Mouse (Mus musculus) neural tube, embryonic 15.5 days (tissue): Measurements from ENCODE around the gene Gjc1. TPM values are rescaled to one million over a fixed set of nuclear protein-coding genes. Genes with fewer than 3 reads are reported as not detected.

Experiments used
- ATAC-seq: fragments of 200-750 bp; cut with Nextera tagmentation; 2 replicates; pipeline ENCODE4 v1.8.0; 2017; ENCODE audit warnings: mild to moderate bottlenecking, moderate TSS enrichment, moderate library complexity; ENCODE audit not compliant: low FRiP score
- H3K27ac ChIP-seq: fragments of 300-500 bp; sonication (generic); replicated peaks from 2 replicates; pipeline ENCODE4 v1.5.1; 2015; ENCODE audit warnings: mild to moderate bottlenecking, inconsistent platforms
- H3K27me3 ChIP-seq: fragments of 300-500 bp; sonication (generic); replicated peaks from 2 replicates; pipeline ENCODE4 v1.6.1; 2015; ENCODE audit warnings: inconsistent platforms
- H3K36me3 ChIP-seq: fragments of 300-500 bp; sonication (generic); 2 replicates; pipeline ENCODE4 v1.6.1; 2015; ENCODE audit warnings: inconsistent platforms
- H3K4me1 ChIP-seq: fragments of 300-500 bp; sonication (generic); 2 replicates; pipeline ENCODE4 v1.6.1; 2015; ENCODE audit warnings: inconsistent platforms
- H3K4me2 ChIP-seq: fragments of 300-500 bp; sonication (generic); 2 replicates; pipeline ENCODE4 v1.6.1; 2015; ENCODE audit warnings: inconsistent platforms, mild to moderate bottlenecking, moderate library complexity
- H3K4me3 ChIP-seq: fragments of 300-500 bp; sonication (generic); replicated peaks from 2 replicates; pipeline ENCODE4 v1.5.1; 2015; ENCODE audit warnings: mild to moderate bottlenecking, inconsistent platforms
- H3K9ac ChIP-seq: fragments of 300-500 bp; sonication (generic); replicated peaks from 2 replicates; pipeline ENCODE4 v1.6.1; 2015; ENCODE audit warnings: mild to moderate bottlenecking, inconsistent platforms
- H3K9me3 ChIP-seq: fragments of 300-500 bp; sonication (generic); replicated peaks from 2 replicates; pipeline ENCODE4 v1.6.1; 2016; ENCODE audit warnings: inconsistent platforms
- WGBS: fragments of 180-500 bp; shearing (Covaris S2); methylation state at CpG from one replicate; pipeline ENCODE4 v1.1.7; 2015; ENCODE audit warnings: mixed read lengths; 5-methylcytosine and 5-hydroxymethylcytosine counted together
- polyA plus RNA-seq: library from polyadenylated mRNA; unstranded; fragments of >200 nt; fragmentation: Nextera tagmentation; extraction: Ambion mirVana; gene quantifications from 2 replicates; pipeline ENCODE4 v1.2.1, GENCODE M21; 2015

Gjc1 gene
- polyA plus RNA-seq, 1 experiment from 2014 or later: 31.9 TPM

DNA sequence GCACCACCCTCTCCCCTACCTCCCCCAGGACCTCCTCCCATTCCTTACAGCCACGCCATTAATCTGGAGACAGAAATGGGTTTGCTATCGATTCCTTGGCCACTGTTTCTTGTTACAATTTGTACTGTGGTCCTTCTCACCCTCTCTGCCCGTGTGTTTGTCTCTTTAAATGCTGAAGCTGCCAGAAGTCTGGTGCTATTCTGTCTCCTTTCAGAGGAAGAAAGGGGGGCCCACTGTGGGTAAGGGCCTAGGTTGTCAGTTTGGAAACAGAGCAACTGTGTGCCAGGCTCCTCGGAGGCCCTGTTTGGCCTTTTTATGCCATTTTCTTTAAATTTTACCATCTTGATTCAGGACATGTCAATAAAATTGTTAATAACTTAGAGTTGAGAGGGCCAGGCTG, 65.1 kb downstream of the Gjc1 start:
- H3K9ac ChIP-seq: no peak overlapping the region
- peaks cover 22% of the 10 kb centered on the region for H3K4me1 ChIP-seq
- no peaks in the 10 kb centered on the region for H3K27me3 ChIP-seq
- H3K9me3 ChIP-seq: no peaks in the 10 kb centered on the region
- H3K4me2 ChIP-seq: peak overlapping the region; percentile 50
- H3K4me3 ChIP-seq: 0 out of 2 replicates have a peak overlapping the region, but pooled peaks have one; percentile 9
- no peaks in the 10 kb centered on the region for H3K36me3 ChIP-seq
- H3K27ac ChIP-seq: peak overlapping the region; percentile 45
- 0 out of 2 replicates have a peak, but pooled peaks have one; percentile 33 for ATAC-seq
- WGBS: 23% methylated on average over 4 of the region's 4 CpGs

- Histone ChIP-seq H3K27me3 (no peaks in the 10 kb centered on the region), H3K27ac (peak overlapping the region; percentile 45; the same call in 1 of the 2 replicates), H3K9ac (0 out of 2 replicates have a peak overlapping the region, but pooled peaks have one; percentile 10), H3K4me2 (peak overlapping the region; percentile 50), H3K4me1 (peaks cover 22% of the 10 kb centered on the region), H3K9me3 (no peaks in the 10 kb centered on the region), H3K36me3 (no peaks in the 10 kb centered on the region), H3K4me3 (0 out of 2 replicates have a peak overlapping the region, but pooled peaks have one; percentile 9)
- 34% methylated on average over 17 of the region's 18 CpGs for WGBS
- ATAC-seq: peak; percentile 56
Measured at GRCm38 (mm10) chr11:102753591-102754324, 65.7 kb downstream of the Gjc1 start.

DNA sequence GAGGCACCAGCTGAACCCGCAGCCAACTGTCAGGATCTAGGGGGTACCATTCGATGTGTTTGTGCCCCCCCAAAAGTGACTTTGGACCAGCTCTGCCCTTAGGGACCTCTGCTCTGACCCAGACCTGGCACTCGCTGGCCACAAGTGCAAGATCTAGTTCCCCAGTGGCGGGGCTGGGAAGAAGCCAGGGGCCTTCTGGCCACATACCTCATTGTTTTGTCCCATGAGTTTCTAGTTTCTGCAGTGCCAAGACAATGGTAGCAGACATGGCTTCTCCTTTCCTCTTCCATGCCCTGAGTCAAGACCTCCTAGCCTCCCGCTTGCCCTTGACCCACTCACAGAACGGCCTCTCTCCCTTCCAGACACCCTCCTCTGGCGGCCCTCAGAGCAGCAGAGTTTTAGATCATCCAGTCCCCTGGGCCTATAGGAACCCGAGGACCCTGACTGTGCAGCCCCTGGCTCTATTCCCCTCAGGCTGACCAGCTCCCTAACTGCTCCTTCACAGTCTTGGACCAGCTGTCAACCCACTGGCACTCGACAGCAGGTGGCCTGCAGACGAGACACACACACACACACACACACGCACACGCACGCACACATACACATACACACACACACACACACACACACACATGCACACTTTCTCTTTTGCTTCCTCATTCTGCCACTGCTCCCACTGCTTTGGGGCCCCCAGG, 66.5 kb downstream of the Gjc1 start:
- Histone ChIP-seq H3K4me2 (peak overlapping the region; percentile 50), H3K27ac (no peak overlapping the region), H3K9me3 (no peaks in the 10 kb centered on the region), H3K36me3 (no peaks in the 10 kb centered on the region), H3K4me3 (no peak overlapping the region), H3K27me3 (no peaks in the 10 kb centered on the region), H3K9ac (no peak overlapping the region), H3K4me1 (peaks cover 22% of the 10 kb centered on the region)
- no peak for ATAC-seq
- 61% methylated on average over 13 of the region's 13 CpGs for WGBS

DNA sequence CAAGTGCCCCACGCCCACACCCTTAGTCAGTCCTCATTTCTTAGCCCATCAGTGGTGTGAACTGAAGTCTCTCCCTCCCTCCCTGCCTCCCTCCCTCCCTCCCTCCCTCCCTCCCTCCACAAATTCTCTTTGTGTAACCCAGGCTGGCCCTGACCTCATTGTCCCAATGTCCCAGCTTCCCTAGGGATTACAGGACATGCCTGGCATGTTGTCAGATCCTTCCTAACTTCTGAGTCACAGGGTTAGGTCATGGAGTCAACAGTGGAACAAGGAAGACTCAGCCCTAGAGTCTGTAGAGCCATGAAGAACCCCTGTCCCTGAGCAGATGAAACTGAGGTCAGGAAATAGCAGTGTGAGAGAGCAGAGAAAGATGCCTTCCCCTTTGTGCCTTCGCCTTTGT, 69.8 kb downstream of the Gjc1 start:
- WGBS: 88% methylated on average over 2 of the region's 2 CpGs
- Histone ChIP-seq H3K9ac (no peak overlapping the region), H3K4me1 (peaks cover 18% of the 10 kb centered on the region), H3K9me3 (no peaks in the 10 kb centered on the region), H3K4me3 (no peak overlapping the region), H3K27ac (no peak overlapping the region), H3K4me2 (no peak overlapping the region), H3K36me3 (no peaks in the 10 kb centered on the region), H3K27me3 (no peaks in the 10 kb centered on the region)
- ATAC-seq: no peak

Other genes with a start within 250 kb of the Gjc1 start
- gene Gm11627, start 240.2 kb downstream of the Gjc1 start, polyA plus RNA-seq: 6.6 and 7.1 TPM in 2 replicates
- 8.0 and 10.8 TPM in 2 replicates for gene Fzd2, start 215.3 kb downstream of the Gjc1 start, polyA plus RNA-seq
- 0.19 and 0.27 TPM in 2 replicates for gene Meioc, start 156.0 kb downstream of the Gjc1 start, polyA plus RNA-seq
- 37.4 and 38.2 TPM in 2 replicates for gene Ccdc43, start 121.9 kb downstream of the Gjc1 start, polyA plus RNA-seq
- gene Adam11, start 58.3 kb downstream of the Gjc1 start, polyA plus RNA-seq: 28.3 and 34.0 TPM in 2 replicates
- gene Higd1b, start 16.1 kb upstream of the Gjc1 start, polyA plus RNA-seq: 10.5 and 11.8 TPM in 2 replicates
- gene Eftud2, start 61.3 kb upstream of the Gjc1 start, polyA plus RNA-seq: 121 and 147 TPM in 2 replicates
- 1.5 and 1.7 TPM in 2 replicates for gene Ccdc103, start 61.5 kb upstream of the Gjc1 start, polyA plus RNA-seq
- not detected in 2 replicates for gene Fam187a, start 65.5 kb upstream of the Gjc1 start, polyA plus RNA-seq
- 2.4 and 4.2 TPM in 2 replicates for gene Gfap, start 81.2 kb upstream of the Gjc1 start, polyA plus RNA-seq
- 1.9 and 3.9 TPM in 2 replicates for gene Kif18b, start 105.4 kb upstream of the Gjc1 start, polyA plus RNA-seq
- 4.4 TPM in 2 replicates for gene C1ql1, start 127.0 kb upstream of the Gjc1 start, polyA plus RNA-seq
- 33.8 and 39.3 TPM in 2 replicates for gene Nmt1, start 208.5 kb upstream of the Gjc1 start, polyA plus RNA-seq
- gene Dcakd, start 208.6 kb upstream of the Gjc1 start, polyA plus RNA-seq: 149 and 153 TPM in 2 replicates